Mouse (Mus musculus) spleen, postnatal 0 days (tissue): Measurements from ENCODE around the gene Kctd12. TPM values are rescaled to one million over a fixed set of nuclear protein-coding genes. Genes with fewer than 3 reads are reported as not detected.

ENCODE experiments used
- polyA plus RNA-seq: library from polyadenylated mRNA; unstranded; fragments of >200 nt; fragmentation: Nextera tagmentation; extraction: Ambion mirVana; gene quantifications from 2 replicates; pipeline ENCODE4 v1.2.1, GENCODE M21; 2015

Gene Kctd12
- 11.2 and 13.6 TPM in 2 replicates for polyA plus RNA-seq

GRCm38 (mm10) chr14:102982627-102983540 is at the start of gene Kctd12:
Kctd12 (minus strand) TSS chr14:102982637.

Other genes with a start within 250 kb of the Kctd12 start
- 0.14 and 0.18 TPM in 2 replicates for gene Acod1, start 64.3 kb upstream of the Kctd12 start, polyA plus RNA-seq
- gene Cln5, start 87.6 kb upstream of the Kctd12 start, polyA plus RNA-seq = 17.3 and 18.4 TPM in 2 replicates
- 17.4 and 19.4 TPM in 2 replicates for gene Fbxl3, start 116.9 kb upstream of the Kctd12 start, polyA plus RNA-seq